Mouse (Mus musculus) myocyte (in vitro differentiated cells): ENCODE data around the gene Hils1. TPM values are rescaled to one million over a fixed set of nuclear protein-coding genes. Genes with fewer than 3 reads are reported as not detected.

Source experiments
- polyA plus RNA-seq: library from polyadenylated mRNA; unstranded; fragments of >200 nt; fragmentation: generic; extraction: Trizol; gene quantifications from one replicate; pipeline ENCODE4 v1.2.1, GENCODE M21; 2012; ENCODE audit warnings: missing spikeins

Hils1 gene
- polyA plus RNA-seq, 1 experiment: 0.37 TPM

Other genes with a start within 250 kb of the Hils1 start
- gene Cdc34b, start 225.8 kb upstream of the Hils1 start, polyA plus RNA-seq: 0.11 TPM
- gene Tmem92, start 184.9 kb upstream of the Hils1 start, polyA plus RNA-seq: not detected
- gene Col1a1, start 31.4 kb upstream of the Hils1 start, polyA plus RNA-seq: 206 TPM
- 303 TPM for gene Sgca, start 8.7 kb downstream of the Hils1 start, polyA plus RNA-seq
- 42.4 TPM for gene Ppp1r9b, start 23.4 kb downstream of the Hils1 start, polyA plus RNA-seq
- 14.4 TPM for gene Samd14, start 42.3 kb downstream of the Hils1 start, polyA plus RNA-seq
- 33.3 TPM for gene Pdk2, start 73.8 kb downstream of the Hils1 start, polyA plus RNA-seq
- gene Itga3, start 109.2 kb downstream of the Hils1 start, polyA plus RNA-seq: 19.9 TPM
- 6.3 TPM for gene Dlx3, start 152.5 kb downstream of the Hils1 start, polyA plus RNA-seq
- gene Dlx4, start 178.7 kb downstream of the Hils1 start, polyA plus RNA-seq: 0.49 TPM